Mouse (Mus musculus): ENCODE data around the gene Impdh1. TPM values are rescaled to one million over a fixed set of nuclear protein-coding genes. Genes with fewer than 3 reads are reported as not detected.

Gene Impdh1
- polyA plus RNA-seq, 2 experiments = 5.2 to 5.8 TPM

DNA sequence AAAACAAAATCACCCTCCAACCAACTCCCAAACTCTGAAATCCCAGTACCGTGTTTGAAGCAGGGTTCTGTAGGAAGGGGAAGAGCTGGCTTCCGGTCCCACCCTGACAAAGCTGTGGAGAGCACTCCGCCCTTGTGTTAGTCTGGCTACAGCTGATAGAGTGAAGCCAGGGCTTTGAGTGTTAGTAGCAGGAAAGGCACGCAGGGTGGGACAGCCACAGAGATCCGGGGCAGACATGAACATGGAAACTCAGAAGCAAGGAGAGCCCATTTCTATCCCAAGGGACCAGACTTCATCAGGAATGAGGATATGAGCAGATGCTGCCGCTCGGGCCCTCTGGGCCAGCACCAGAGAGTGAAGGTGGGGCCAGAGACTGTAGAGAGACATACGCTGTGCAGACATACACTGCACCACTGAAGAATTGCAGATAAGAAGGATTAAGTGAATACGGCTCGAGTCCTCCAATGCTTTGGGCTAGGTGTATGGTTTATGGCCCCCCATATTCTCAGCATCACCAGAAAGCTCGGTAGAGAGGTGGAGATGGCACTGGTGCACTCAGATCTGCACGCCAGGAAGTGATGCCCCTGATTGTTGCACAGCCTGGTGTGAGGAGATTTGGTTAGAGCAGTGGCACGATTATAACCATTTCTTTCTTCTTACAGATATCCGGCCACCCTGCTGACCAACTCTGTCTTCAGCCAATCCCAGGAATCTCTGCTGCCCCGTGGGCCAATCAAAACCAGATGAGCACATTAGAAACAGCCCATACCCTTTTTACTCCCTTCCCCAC lies 22.0 kb downstream of the Impdh1 start:
- no peak for TF ChIP-seq EP300 (IDR thresholded peaks at IDR 0.05; ENCODE audit: low read depth)
- TF ChIP-seq CTCF (IDR thresholded peaks at IDR 0.05; ENCODE audit: low read depth) = no peak
- H3K27me3 ChIP-seq (ENCODE audit: control insufficient read depth, insufficient read depth, low read length) = no peaks in the 10 kb centered on the region; the same call in none of the 2 replicates
- no peak overlapping the region for H3K27ac ChIP-seq
- no peaks in the 10 kb centered on the region for H3K9me3 ChIP-seq (ENCODE audit: control insufficient read depth, low read length)
- WGBS (ENCODE audit: insufficient replicate concordance) = 19% methylated on average over 15 of the region's 15 CpGs
- H3K4me1 ChIP-seq (replicated peaks; ENCODE audit: control insufficient read depth in 2 of 2, insufficient read depth in 2 of 2, low read length in 1 of 2) = peaks cover 0 to 2% of the 10 kb centered on the region in 2 experiments; a peak in 1 of 4 replicates
- ATAC-seq (ENCODE audit: insufficient read depth) = no peak; the same call in 1 of the 2 replicates
- no peak overlapping the region for H3K4me3 ChIP-seq (ENCODE audit: insufficient read depth in 1 of 2, low read depth in 2 of 2, low read length in 2 of 2)
- no peak overlapping the region for H3K9ac ChIP-seq (replicated peaks)
- no peak for DNase-seq (ENCODE audit: low read depth in 3 of 3, low spot score in 3 of 3)
- no peak overlapping the region for H3K4me2 ChIP-seq (ENCODE audit: low read depth)
- no peaks in the 10 kb centered on the region for H3K36me3 ChIP-seq (replicated peaks; ENCODE audit: control insufficient read depth, insufficient read depth, low read depth)

DNA sequence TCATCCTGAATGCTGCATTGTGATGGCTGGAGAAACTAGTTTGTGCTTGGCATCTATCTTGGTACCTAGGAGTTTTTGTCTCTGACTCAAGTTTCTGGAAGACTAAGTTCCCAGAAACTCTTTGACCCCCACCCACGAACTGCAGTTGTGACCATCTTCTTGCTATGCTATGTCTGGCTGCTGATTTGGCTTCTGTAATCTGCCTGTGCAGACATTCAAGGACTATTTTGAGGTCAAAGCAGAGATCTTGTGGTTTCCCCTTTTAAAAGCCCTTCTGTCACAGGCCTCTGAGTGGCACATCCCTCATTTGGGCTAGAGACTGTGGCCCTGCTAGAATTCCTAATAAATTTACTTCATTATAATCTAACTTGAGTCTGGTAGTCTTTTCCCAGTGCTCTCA lies 28.2 kb downstream of the Impdh1 start:
- H3K27ac ChIP-seq = no peak overlapping the region
- WGBS (ENCODE audit: insufficient replicate concordance) = 5% methylated on average over 1 of the region's 1 CpGs
- no peak overlapping the region for H3K4me2 ChIP-seq (ENCODE audit: low read depth)
- DNase-seq (ENCODE audit: low read depth in 3 of 3, low spot score in 3 of 3) (no peak), ATAC-seq (ENCODE audit: insufficient read depth) (no peak)
- H3K9me3 ChIP-seq (ENCODE audit: control insufficient read depth, low read length) = no peaks in the 10 kb centered on the region
- H3K4me1 ChIP-seq (replicated peaks; ENCODE audit: control insufficient read depth in 2 of 2, insufficient read depth in 2 of 2, low read length in 1 of 2) = no peaks in the 10 kb centered on the region
- H3K9ac ChIP-seq (replicated peaks) = no peak overlapping the region
- H3K4me3 ChIP-seq (ENCODE audit: insufficient read depth in 1 of 2, low read depth in 2 of 2, low read length in 2 of 2) = no peak overlapping the region
- TF ChIP-seq CTCF (IDR thresholded peaks at IDR 0.05; ENCODE audit: low read depth) (no peak), EP300 (IDR thresholded peaks at IDR 0.05; ENCODE audit: low read depth) (no peak)
- no peaks in the 10 kb centered on the region for H3K36me3 ChIP-seq (replicated peaks; ENCODE audit: control insufficient read depth, insufficient read depth, low read depth)
- H3K27me3 ChIP-seq (ENCODE audit: control insufficient read depth, insufficient read depth, low read length) = peaks cover 3% of the 10 kb centered on the region; the same call in 1 of the 2 replicates

DNA sequence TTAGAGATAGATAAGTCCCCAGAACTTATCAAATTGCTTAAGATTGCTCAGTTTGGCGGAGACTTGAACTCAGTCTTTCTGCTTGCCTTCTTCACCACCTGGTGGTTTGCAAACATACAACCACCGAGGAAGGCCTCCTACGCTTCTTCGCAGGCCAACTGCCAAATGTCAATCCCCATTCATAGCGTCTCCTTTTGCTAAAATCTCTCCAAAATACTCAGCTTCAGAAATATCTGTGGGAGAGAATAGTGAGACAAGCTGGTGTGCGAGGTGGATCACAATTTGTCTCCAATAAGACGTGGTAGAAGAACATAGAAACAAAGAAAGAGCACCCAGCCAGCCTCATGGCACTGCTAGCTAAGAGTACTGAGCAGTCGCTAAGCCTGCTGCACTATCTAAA lies 36.3 kb downstream of the Impdh1 start:
- peaks cover 48% of the 10 kb centered on the region for H3K27me3 ChIP-seq (ENCODE audit: control insufficient read depth, insufficient read depth, low read length)
- WGBS (ENCODE audit: insufficient replicate concordance) = 40% methylated on average over 8 of the region's 8 CpGs
- H3K36me3 ChIP-seq (replicated peaks; ENCODE audit: control insufficient read depth, insufficient read depth, low read depth) = no peaks in the 10 kb centered on the region
- DNase-seq (ENCODE audit: low read depth in 3 of 3, low spot score in 3 of 3) (no peak), ATAC-seq (ENCODE audit: insufficient read depth) (no peak)
- H3K9me3 ChIP-seq (ENCODE audit: control insufficient read depth, low read length) = no peaks in the 10 kb centered on the region
- no peak overlapping the region for H3K27ac ChIP-seq
- TF ChIP-seq EP300 (IDR thresholded peaks at IDR 0.05; ENCODE audit: low read depth) (no peak), CTCF (IDR thresholded peaks at IDR 0.05; ENCODE audit: low read depth) (no peak)
- H3K4me3 ChIP-seq (ENCODE audit: insufficient read depth in 1 of 2, low read depth in 2 of 2, low read length in 2 of 2) = no peak overlapping the region
- no peaks in the 10 kb centered on the region for H3K4me1 ChIP-seq (replicated peaks; ENCODE audit: control insufficient read depth in 2 of 2, insufficient read depth in 2 of 2, low read length in 1 of 2)
- no peak overlapping the region for H3K4me2 ChIP-seq (ENCODE audit: low read depth)
- H3K9ac ChIP-seq (replicated peaks) = no peak overlapping the region

DNA sequence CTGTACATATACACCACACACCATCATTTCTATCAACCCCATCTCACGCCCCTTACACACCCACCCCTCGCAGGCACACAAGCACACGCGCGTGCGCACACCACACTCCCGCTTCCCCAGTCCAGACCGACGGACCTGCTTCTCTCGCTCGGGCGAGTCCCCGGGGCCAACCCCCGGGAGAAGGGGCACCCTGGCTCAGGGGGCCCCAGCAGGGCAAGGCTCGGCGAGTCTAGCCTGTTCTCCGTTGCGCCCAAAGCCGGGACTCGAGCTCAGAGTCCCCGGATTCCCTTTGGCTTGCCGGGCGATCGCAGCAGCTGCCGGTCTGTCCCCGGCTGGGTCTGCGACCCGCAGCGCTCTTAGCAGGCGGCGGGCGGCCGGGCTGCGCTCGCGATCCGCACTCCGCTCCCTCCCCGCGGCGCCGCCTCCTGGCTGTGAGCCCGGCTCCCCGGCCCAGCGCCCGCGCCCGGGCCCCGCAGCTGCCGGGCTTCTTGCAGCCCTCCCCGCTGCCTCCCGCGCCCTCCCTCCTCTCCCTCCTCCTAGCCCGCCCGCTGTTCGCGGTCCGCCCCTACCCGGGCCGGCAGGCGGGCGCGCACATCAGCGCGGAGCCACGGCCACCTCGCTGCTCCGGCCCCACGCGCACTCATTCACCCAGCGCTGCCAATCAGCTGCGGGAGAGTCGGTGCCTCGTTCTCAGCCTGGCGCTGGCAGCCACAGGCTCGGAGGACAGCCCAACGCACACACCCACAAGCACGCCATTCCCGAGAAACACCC lies 37.1 kb downstream of the Impdh1 start, which contains the start of gene Prrt4:
Gene Prrt4 (minus strand): TSS at position 697 of the 771 bp plus-strand sequence.
- under 1% methylated on average over 57 of the region's 79 CpGs for WGBS (ENCODE audit: insufficient replicate concordance)
- ATAC-seq (ENCODE audit: insufficient read depth) = no peak
- peaks cover 53% of the 10 kb centered on the region for H3K27me3 ChIP-seq (ENCODE audit: control insufficient read depth, insufficient read depth, low read length)
- H3K9me3 ChIP-seq (ENCODE audit: control insufficient read depth, low read length) = no peaks in the 10 kb centered on the region
- no peak for TF ChIP-seq EP300 (IDR thresholded peaks at IDR 0.05; ENCODE audit: low read depth)
- H3K27ac ChIP-seq = no peak within 1 kb of the TSS
- H3K9ac ChIP-seq (replicated peaks) = no peak within 1 kb of the TSS
- no peaks in the 10 kb centered on the region for H3K4me1 ChIP-seq (replicated peaks; ENCODE audit: control insufficient read depth in 2 of 2, insufficient read depth in 2 of 2, low read length in 1 of 2)
- H3K4me2 ChIP-seq (ENCODE audit: low read depth) = peak within 1 kb of the TSS; percentile 60
- no peaks in the 10 kb centered on the region for H3K36me3 ChIP-seq (replicated peaks; ENCODE audit: control insufficient read depth, insufficient read depth, low read depth)
- no peak for DNase-seq (ENCODE audit: low read depth in 3 of 3, low spot score in 3 of 3)
- peak within 1 kb of the TSS; percentile 11 to 45 for H3K4me3 ChIP-seq (ENCODE audit: insufficient read depth in 1 of 2, low read depth in 2 of 2, low read length in 2 of 2)

All from liver, embryonic 14.5 days (tissue).